Mouse (Mus musculus) kidney, embryonic 14.5 days (tissue): ENCODE measurements around the gene Dzank1. TPM values are rescaled to one million over a fixed set of nuclear protein-coding genes. Genes with fewer than 3 reads are reported as not detected.
A peak's percentile ranks its signal among the peaks of the same experiment; 100 is the strongest.

Experiments
- ATAC-seq: fragments of 200-750 bp; cut with Nextera tagmentation; 2 replicates; pipeline ENCODE4 v1.8.0; 2017; ENCODE audit warnings: moderate number of reproducible peaks, mild to moderate bottlenecking, moderate TSS enrichment, moderate library complexity; ENCODE audit not compliant: low FRiP score, low TSS enrichment
- H3K27ac ChIP-seq: fragments of 300-500 bp; sonication (generic); 2 replicates; pipeline ENCODE4 v1.5.1; 2014; ENCODE audit warnings: low read depth, mild to moderate bottlenecking, low read length, moderate library complexity, mixed read lengths
- H3K27me3 ChIP-seq: fragments of 300-500 bp; sonication (generic); 2 replicates; pipeline ENCODE4 v1.6.1; 2014; ENCODE audit warnings: mild to moderate bottlenecking, low read length; ENCODE audit not compliant: control insufficient read depth, insufficient read depth
- H3K36me3 ChIP-seq: fragments of 300-500 bp; sonication (generic); 2 replicates; pipeline ENCODE4 v1.6.1; 2014; ENCODE audit warnings: low read length, mixed read lengths; ENCODE audit not compliant: control insufficient read depth, insufficient read depth
- H3K4me1 ChIP-seq: fragments of 300-500 bp; sonication (generic); 2 replicates; pipeline ENCODE4 v1.6.1; 2014; ENCODE audit warnings: low read length, mixed read lengths; ENCODE audit not compliant: control insufficient read depth, insufficient read depth
- H3K4me2 ChIP-seq: fragments of 300-500 bp; sonication (generic); replicated peaks from 2 replicates; pipeline ENCODE4 v1.6.1; 2014; ENCODE audit warnings: low read depth, mild to moderate bottlenecking, low read length
- H3K4me3 ChIP-seq: fragments of 300-500 bp; sonication (generic); 2 replicates; pipeline ENCODE4 v1.5.1; 2014; ENCODE audit warnings: mild to moderate bottlenecking, low read length
- H3K9ac ChIP-seq: fragments of 300-500 bp; sonication (generic); 2 replicates; pipeline ENCODE4 v1.6.1; 2014; ENCODE audit warnings: low read depth, mild to moderate bottlenecking, low read length, moderate library complexity
- H3K9me3 ChIP-seq: fragments of 300-500 bp; sonication (generic); 2 replicates; pipeline ENCODE4 v1.6.1; 2016; ENCODE audit warnings: low read length; ENCODE audit not compliant: control insufficient read depth
- WGBS: fragments of 180-500 bp; shearing (Covaris S2); extraction: QIAGEN DNeasy Blood & Tissue Kit; methylation state at CpG from one replicate; pipeline ENCODE4 v1.1.7; 2014; 5-methylcytosine and 5-hydroxymethylcytosine counted together
- polyA plus RNA-seq: library from polyadenylated mRNA; unstranded; fragments of >200 nt; fragmentation: Nextera tagmentation; extraction: Ambion mirVana; gene quantifications from 2 replicates; pipeline ENCODE4 v1.2.1, GENCODE M21; 2014

Dzank1 gene
- polyA plus RNA-seq = 2.2 and 4.1 TPM in 2 replicates

DNA sequence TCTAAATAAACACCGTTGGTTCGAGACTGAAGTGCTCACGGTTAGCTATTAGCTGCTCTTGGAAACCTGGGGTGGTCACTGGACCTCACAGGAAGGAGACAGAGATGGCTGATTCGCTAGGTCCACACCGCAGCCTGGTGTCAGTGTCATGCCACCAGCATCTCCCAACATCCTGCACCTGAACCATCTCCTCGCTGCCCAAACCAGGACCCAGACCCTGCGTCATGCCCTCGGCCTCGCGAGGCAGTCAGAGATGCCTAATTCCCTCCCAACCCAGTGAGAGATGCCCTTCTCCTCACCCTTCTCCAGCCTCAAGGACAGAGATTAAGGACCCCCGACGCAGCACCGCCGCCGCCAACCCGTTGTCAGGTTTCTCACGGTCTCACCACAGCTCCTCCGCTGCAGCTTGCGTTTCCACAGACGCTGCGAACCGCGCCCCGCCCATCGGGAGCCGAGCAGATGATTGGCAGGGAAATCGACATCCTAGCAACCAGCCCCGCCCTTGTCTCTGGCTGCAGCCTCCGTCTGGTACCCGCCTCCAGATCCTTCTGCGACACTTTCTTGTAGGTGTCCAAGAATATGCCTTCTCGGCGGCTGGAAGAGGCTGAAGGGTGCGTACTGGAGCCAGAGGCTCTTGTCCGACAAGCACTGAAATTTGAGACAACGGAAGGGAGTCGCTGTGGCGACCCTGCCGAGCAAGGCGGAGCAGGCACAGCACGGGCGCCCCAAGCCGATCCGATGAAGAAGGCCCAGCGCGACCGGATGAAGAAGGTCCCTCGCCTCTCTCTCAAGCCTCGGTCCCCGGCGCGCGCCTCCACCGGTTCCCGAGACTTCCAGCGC lies at the start of gene Dzank1, which contains the start of gene Polr3f:
Gene Dzank1 (minus strand): TSS at position 434 of the 840 bp plus-strand sequence.
Gene Polr3f (plus strand): TSS at position 738 of the 840 bp plus-strand sequence.
- Histone ChIP-seq H3K36me3 (peaks cover 12% of the 10 kb centered on the region; the same call in 1 of the 2 replicates), H3K9ac (peak within 1 kb of the TSS; percentile 91), H3K4me3 (peak within 1 kb of the TSS; percentile 63), H3K27ac (peak within 1 kb of the TSS; percentile 87), H3K9me3 (no peaks in the 10 kb centered on the region), H3K27me3 (no peaks in the 10 kb centered on the region), H3K4me1 (peaks cover 5% of the 10 kb centered on the region; the same call in 1 of the 2 replicates), H3K4me2 (peak within 1 kb of the TSS; percentile 81)
- under 1% methylated on average over 56 of the region's 56 CpGs for WGBS
- peak; percentile 98 for ATAC-seq

- Histone ChIP-seq H3K4me3 (peak within 1 kb of the TSS; percentile 85), H3K4me1 (peaks cover 10% of the 10 kb centered on the region), H3K4me2 (peak within 1 kb of the TSS; percentile 71), H3K9me3 (no peaks in the 10 kb centered on the region), H3K9ac (peak within 1 kb of the TSS; percentile 78), H3K27ac (peak within 1 kb of the TSS; percentile 93), H3K36me3 (peaks cover 6% of the 10 kb centered on the region; the same call in 1 of the 2 replicates), H3K27me3 (no peaks in the 10 kb centered on the region)
- under 1% methylated on average over 44 of the region's 44 CpGs for WGBS
- ATAC-seq = peak; percentile 98
These were observed 28.8 kb upstream of the Dzank1 start, which contains the start of gene Sec23b for GRCm38 (mm10) chr2:144555820-144556552. Gene Sec23b (plus strand): TSS chr2:144556229.

GRCm38 (mm10) chr2:144555286-144555819 lies 28.1 kb upstream of the Dzank1 start:
- H3K9ac ChIP-seq = peak overlapping the region; percentile 78
- H3K27me3 ChIP-seq = no peaks in the 10 kb centered on the region
- H3K27ac ChIP-seq = peak overlapping the region; percentile 93
- H3K4me1 ChIP-seq = peaks cover 10% of the 10 kb centered on the region
- H3K4me3 ChIP-seq = peak overlapping the region; percentile 85
- H3K4me2 ChIP-seq = peak overlapping the region; percentile 43
- ATAC-seq = no peak
- 3% methylated on average over 14 of the region's 14 CpGs for WGBS
- H3K36me3 ChIP-seq = peaks cover 6% of the 10 kb centered on the region; the same call in 1 of the 2 replicates
- H3K9me3 ChIP-seq = no peaks in the 10 kb centered on the region

DNA sequence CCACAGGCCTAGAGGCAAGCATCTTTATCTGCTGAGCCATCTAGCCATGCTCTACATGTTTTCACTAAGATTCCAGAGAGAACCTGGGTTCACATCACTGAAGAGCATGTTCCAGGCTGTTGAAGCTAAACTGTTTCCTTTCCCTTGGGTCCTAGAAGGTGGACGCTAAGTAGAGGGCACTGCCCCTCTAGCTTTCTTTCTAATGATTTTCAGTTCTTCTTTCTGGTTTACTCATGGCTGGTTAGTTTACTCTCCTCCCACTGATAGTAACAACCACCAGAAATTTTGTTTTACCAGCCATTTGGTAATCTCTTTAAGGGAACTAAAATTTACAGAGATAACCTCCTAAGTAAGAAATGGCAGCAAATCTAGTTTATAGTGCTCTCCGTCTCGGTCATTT lies 26.7 kb upstream of the Dzank1 start:
- Histone ChIP-seq H3K9me3 (no peaks in the 10 kb centered on the region), H3K4me3 (no peak overlapping the region), H3K9ac (no peak overlapping the region), H3K4me1 (peaks cover 15% of the 10 kb centered on the region), H3K4me2 (no peak overlapping the region), H3K27me3 (no peaks in the 10 kb centered on the region), H3K36me3 (no peaks in the 10 kb centered on the region), H3K27ac (no peak overlapping the region)
- 96% methylated on average over 3 of the region's 3 CpGs for WGBS
- no peak for ATAC-seq

DNA sequence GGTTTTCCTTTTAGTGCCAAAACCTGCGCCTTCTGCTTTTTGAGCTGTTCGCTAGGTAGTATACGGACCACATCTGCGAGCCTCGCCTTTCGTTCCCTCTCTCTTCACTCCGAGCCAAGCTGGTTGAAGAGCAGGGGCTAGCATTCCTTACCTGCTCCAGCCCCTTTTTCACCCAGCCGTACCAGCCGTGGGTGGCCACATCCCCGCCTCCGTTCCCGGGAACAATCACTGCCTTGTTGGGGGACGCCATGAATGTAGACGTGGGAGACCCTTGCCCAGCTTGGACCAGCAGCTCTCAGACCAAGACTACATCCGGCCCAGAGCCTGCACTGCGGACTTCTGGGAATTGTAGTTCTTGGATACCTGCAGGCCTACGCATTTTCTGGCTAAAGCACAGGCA lies 23.3 kb upstream of the Dzank1 start, which contains the start of gene Rbbp9:
Gene Rbbp9 (minus strand): TSS at position 341 of the 400 bp plus-strand sequence.
- Histone ChIP-seq H3K4me1 (peaks cover 8% of the 10 kb centered on the region; the same call in 1 of the 2 replicates), H3K27me3 (no peaks in the 10 kb centered on the region), H3K27ac (peak within 1 kb of the TSS; percentile 63; the same call in 1 of the 2 replicates), H3K4me3 (peak within 1 kb of the TSS; percentile 70), H3K4me2 (peak within 1 kb of the TSS; percentile 50), H3K36me3 (peaks cover 14% of the 10 kb centered on the region; the same call in 1 of the 2 replicates), H3K9ac (peak within 1 kb of the TSS; percentile 79), H3K9me3 (no peaks in the 10 kb centered on the region)
- WGBS = under 1% methylated on average over 17 of the region's 17 CpGs
- peak; percentile 95 for ATAC-seq

- Histone ChIP-seq H3K27ac (no peak overlapping the region), H3K9me3 (no peaks in the 10 kb centered on the region), H3K4me2 (no peak overlapping the region), H3K36me3 (peaks cover 38% of the 10 kb centered on the region), H3K4me3 (no peak overlapping the region), H3K9ac (no peak overlapping the region), H3K27me3 (no peaks in the 10 kb centered on the region), H3K4me1 (peaks cover 5% of the 10 kb centered on the region; the same call in 1 of the 2 replicates)
- no peak for ATAC-seq
- 75% methylated on average over 4 of the region's 4 CpGs for WGBS
These were observed 20.3 kb upstream of the Dzank1 start for GRCm38 (mm10) chr2:144547559-144547958.

- no peak for ATAC-seq
- Histone ChIP-seq H3K9me3 (no peaks in the 10 kb centered on the region), H3K4me2 (no peak overlapping the region), H3K27me3 (no peaks in the 10 kb centered on the region), H3K4me3 (no peak overlapping the region), H3K4me1 (peaks cover 5% of the 10 kb centered on the region; the same call in 1 of the 2 replicates), H3K27ac (peak overlapping the region; percentile 48; the same call in 1 of the 2 replicates), H3K36me3 (peaks cover 54% of the 10 kb centered on the region), H3K9ac (no peak overlapping the region)
- WGBS = 39% methylated on average over 1 of the region's 1 CpGs
These were observed 18.3 kb upstream of the Dzank1 start for GRCm38 (mm10) chr2:144545481-144545880.

DNA sequence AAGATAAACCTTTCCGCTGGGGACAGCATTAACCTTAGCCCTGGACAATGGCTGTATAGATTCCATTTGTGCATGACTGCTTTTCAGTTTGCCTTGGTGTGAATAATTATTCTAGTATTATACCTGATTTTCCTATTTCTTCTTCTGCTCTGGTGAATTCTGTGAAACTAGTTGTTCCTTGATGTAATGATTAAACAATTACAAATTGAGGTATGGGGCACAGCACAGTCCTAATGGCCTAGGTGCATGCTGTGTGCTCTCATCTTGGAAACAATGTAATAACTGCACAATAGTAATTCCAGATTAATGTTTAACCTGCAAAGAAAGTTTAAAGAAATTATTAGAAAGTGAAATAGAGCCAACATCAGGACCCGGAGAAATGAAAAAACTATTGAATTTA lies 17.8 kb upstream of the Dzank1 start:
- no peak overlapping the region for H3K27ac ChIP-seq
- H3K4me3 ChIP-seq = no peak overlapping the region
- no peak overlapping the region for H3K9ac ChIP-seq
- 82% methylated on average over 2 of the region's 2 CpGs for WGBS
- peaks cover 5% of the 10 kb centered on the region; the same call in 1 of the 2 replicates for H3K4me1 ChIP-seq
- H3K4me2 ChIP-seq = no peak overlapping the region
- H3K27me3 ChIP-seq = no peaks in the 10 kb centered on the region
- H3K9me3 ChIP-seq = no peaks in the 10 kb centered on the region
- ATAC-seq = peak; percentile 56; the same call in 1 of the 2 replicates
- peaks cover 58% of the 10 kb centered on the region for H3K36me3 ChIP-seq
